Comparison of ENCODE assay signal across 9 mouse cellular contexts in the genomic region with DNA sequence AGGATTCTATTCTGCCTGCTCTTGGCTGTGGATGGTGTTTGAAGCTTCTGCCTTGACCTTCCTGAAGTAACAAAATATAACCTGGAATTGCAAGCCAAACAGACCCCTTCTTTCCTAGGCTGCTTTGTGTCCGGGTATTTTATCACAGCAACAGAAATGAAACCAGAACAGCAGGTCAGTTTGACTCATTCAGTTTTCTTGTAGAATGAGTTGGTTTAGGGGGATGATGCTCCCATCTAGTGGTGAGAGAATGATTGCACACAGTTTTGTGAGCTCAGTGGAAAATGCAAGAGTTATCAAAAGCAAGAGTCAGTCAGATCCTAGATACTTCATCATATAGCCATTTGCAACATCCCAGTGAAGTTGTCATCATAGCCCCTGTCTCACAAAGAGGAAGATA. TPM values are rescaled to one million over a fixed set of nuclear protein-coding genes. Genes with fewer than 3 reads are reported as not detected.
DNase-seq lines count a peak whose midpoint lies in the region; ATAC-seq and TF ChIP-seq lines count a peak whose summit lies in the region.
"Had no signal": no experiment of that assay in that cellular context is flagged by ENCODE, and none has a peak within 500 bp of the region (broad histone marks: within the 10 kb centered on the region; RNA-seq: fewer than 3 reads in every experiment).

No protein-coding gene starts in this region.

- no peaks in the 10 kb centered on the region for H3K36me3 ChIP-seq in heart, adult 2 months (ENCODE audit: control insufficient read depth, insufficient read depth, low read length)
- no peaks in the 10 kb centered on the region for H3K36me3 ChIP-seq in midbrain, embryonic 14.5 days (ENCODE audit: control insufficient read depth, insufficient read depth, low read length)
- H3K36me3 ChIP-seq in midbrain, embryonic 13.5 days: no peaks in the 10 kb centered on the region

- TF ChIP-seq POLR2A in heart, adult 2 months (IDR thresholded peaks at IDR 0.05; ENCODE audit: insufficient read depth, low read depth, low read length): no peak

- no peak for DNase-seq in heart, adult 2 months
- no peak for DNase-seq in heart, postnatal 36 days
- DNase-seq in midbrain, embryonic 14.5 days: peak; percentile 82
- DNase-seq in retina, postnatal 7 days (ENCODE audit: low read depth, low spot score): peak; percentile 53
- no peak for DNase-seq in ovary, postnatal 36 days (ENCODE audit: low spot score)
- DNase-seq in adrenal gland, postnatal 4 days (ENCODE audit: low spot score in 2 of 2): no peak

- H3K9ac ChIP-seq in heart, adult 2 months (ENCODE audit: low read depth, low read length): no peak overlapping the region
- H3K9ac ChIP-seq in midbrain, embryonic 14.5 days (replicated peaks; ENCODE audit: low read length): no peak overlapping the region
- no peak overlapping the region for H3K9ac ChIP-seq in midbrain, embryonic 13.5 days (replicated peaks)

- no peak for ATAC-seq in midbrain, embryonic 14.5 days (ENCODE audit: low FRiP score, low TSS enrichment)
- no peak for ATAC-seq in midbrain, embryonic 13.5 days
- ATAC-seq in common myeloid progenitor, adult 5-6 weeks (replicated peaks; ENCODE audit: low read depth, poor library complexity, severe bottlenecking): peak; percentile 63; the same call in 1 of the 2 replicates

- H3K79me2 ChIP-seq in heart, adult 2 months (replicated peaks; ENCODE audit: control insufficient read depth, insufficient read depth, low read length): no peaks in the 10 kb centered on the region

- H3K4me3 ChIP-seq in heart, adult 2 months: no peak overlapping the region
- H3K4me3 ChIP-seq in midbrain, embryonic 14.5 days (replicated peaks; ENCODE audit: low read depth, low read length): no peak overlapping the region
- no peak overlapping the region for H3K4me3 ChIP-seq in midbrain, embryonic 13.5 days (replicated peaks)
- H3K4me3 ChIP-seq: myocyte had no signal

- no peak for TF ChIP-seq EP300 in heart, adult 2 months (IDR thresholded peaks at IDR 0.05; ENCODE audit: insufficient read depth, low read depth, low read length)

- TF ChIP-seq CTCF in heart, adult 2 months (IDR thresholded peaks at IDR 0.05): peak; percentile 76

- H3K27me3 ChIP-seq in heart, adult 2 months (ENCODE audit: control insufficient read depth, insufficient read depth, low read length): no peaks in the 10 kb centered on the region
- no peaks in the 10 kb centered on the region for H3K27me3 ChIP-seq in midbrain, embryonic 14.5 days (ENCODE audit: control insufficient read depth, insufficient read depth, low read length)
- no peaks in the 10 kb centered on the region for H3K27me3 ChIP-seq in midbrain, embryonic 13.5 days

- H3K4me1 ChIP-seq in heart, adult 2 months (ENCODE audit: control insufficient read depth, insufficient read depth, low read length): no peaks in the 10 kb centered on the region
- no peaks in the 10 kb centered on the region for H3K4me1 ChIP-seq in midbrain, embryonic 14.5 days (ENCODE audit: control insufficient read depth, insufficient read depth, low read length)
- H3K4me1 ChIP-seq in midbrain, embryonic 13.5 days (replicated peaks): no peaks in the 10 kb centered on the region

- no peak overlapping the region for H3K4me2 ChIP-seq in midbrain, embryonic 14.5 days (ENCODE audit: low read length)
- H3K4me2 ChIP-seq in midbrain, embryonic 13.5 days (replicated peaks): no peak overlapping the region

- no peaks in the 10 kb centered on the region for H3K9me3 ChIP-seq in midbrain, embryonic 14.5 days (ENCODE audit: control insufficient read depth, low read length)
- H3K9me3 ChIP-seq in midbrain, embryonic 13.5 days: no peaks in the 10 kb centered on the region

- H3K27ac ChIP-seq in heart, adult 2 months: no peak overlapping the region
- no peak overlapping the region for H3K27ac ChIP-seq in midbrain, embryonic 14.5 days (replicated peaks; ENCODE audit: low read depth, low read length)
- H3K27ac ChIP-seq in midbrain, embryonic 13.5 days: no peak overlapping the region

- intact Hi-C loops in heart, adult 2 months (cut with DNase I): loop anchor here (1.0 to 5.0 kb wide), 3 partner anchors 112 to 842 kb away; no protein-coding TSS in a partner anchor
- intact Hi-C loops in heart, postnatal 36 days (cut with DNase I): loop anchor here (1.0 to 10.0 kb wide), 3 partner anchors 111 to 475 kb away; no protein-coding TSS in a partner anchor

- 20% methylated on average over 1 of the region's 1 CpGs for WGBS in heart, adult 2 months
- WGBS in midbrain, embryonic 14.5 days: 69% methylated on average over 1 of the region's 1 CpGs
- 71% methylated on average over 1 of the region's 1 CpGs for WGBS in midbrain, embryonic 13.5 days

RNA-seq across cellular contexts. Expression of a gene that starts 16.7 kb away (rescaled TPM):
- total RNA-seq in heart, adult 2 months (2021): 10 to 100 TPM in 1 of 2 experiments, 1 to 10 TPM in 1; 9.8 to 10.6 TPM
- 7.5 and 13.3 TPM in 2 replicates for polyA plus RNA-seq in heart, adult 2 months (2012; rRNA removed)
- 1 to 10 TPM; 9.6 to 10.0 TPM for total RNA-seq in heart, postnatal 36 days (2021)
- polyA plus RNA-seq in midbrain, embryonic 14.5 days (2014; fragmentation: Nextera tagmentation; extraction: Ambion mirVana): 5.2 and 7.5 TPM in 2 replicates
- polyA plus RNA-seq in midbrain, embryonic 13.5 days (2015; fragmentation: Nextera tagmentation; extraction: Ambion mirVana): 8.9 and 9.0 TPM in 2 replicates
- total RNA-seq in common myeloid progenitor, adult 5-6 weeks (2017): 4.1 and 5.3 TPM in 2 replicates
- 10 to 100 TPM in 1 of 2 experiments, 1 to 10 TPM in 1; 9.7 to 10.1 TPM for total RNA-seq in adrenal gland, postnatal 4 days (2021)

Comparison
In these comparisons a context has a peak if more than half of its experiments do, and no peak if none do; other contexts are left out.
1. DNase-seq: peak in midbrain, embryonic 14.5 days (single experiment) and retina, postnatal 7 days (single experiment); none in heart, adult 2 months (0 of 2), heart, postnatal 36 days (0 of 2), ovary, postnatal 36 days (single experiment) and adrenal gland, postnatal 4 days (0 of 2).